Mouse (Mus musculus): ENCODE data around the gene Pik3c2b. TPM values are rescaled to one million over a fixed set of nuclear protein-coding genes. Genes with fewer than 3 reads are reported as not detected.
A peak's percentile ranks its signal among the peaks of the same experiment; 100 is the strongest.

Pik3c2b gene
- polyA plus RNA-seq, 1 experiment from 2014 or later = 5.3 TPM

GRCm38 (mm10) chr1:133147324-133147723, 101.9 kb downstream of the Pik3c2b start:
- Histone ChIP-seq H3K27ac (ENCODE audit: low read length) (no peak overlapping the region), H3K4me1 (replicated peaks; ENCODE audit: control insufficient read depth, insufficient read depth, low read length) (no peaks in the 10 kb centered on the region), H3K9ac (ENCODE audit: low read length) (no peak overlapping the region), H3K9me3 (ENCODE audit: control insufficient read depth, low read length) (no peaks in the 10 kb centered on the region), H3K4me3 (ENCODE audit: low read length) (no peak overlapping the region), H3K36me3 (ENCODE audit: control insufficient read depth, insufficient read depth, low read length) (no peaks in the 10 kb centered on the region), H3K4me2 (ENCODE audit: low read depth, low read length) (no peak overlapping the region), H3K27me3 (ENCODE audit: control insufficient read depth, insufficient read depth, low read depth, low read length) (no peaks in the 10 kb centered on the region)
- WGBS = 51% methylated on average over 5 of the region's 5 CpGs
- peak; percentile 21; the same call in 1 of the 2 replicates for ATAC-seq (ENCODE audit: low read depth)

- no peaks in the 10 kb centered on the region for H3K27me3 ChIP-seq (ENCODE audit: control insufficient read depth, insufficient read depth, low read depth, low read length)
- 91% methylated on average over 8 of the region's 8 CpGs for WGBS
- no peak overlapping the region for H3K4me3 ChIP-seq (ENCODE audit: low read length)
- H3K4me1 ChIP-seq (replicated peaks; ENCODE audit: control insufficient read depth, insufficient read depth, low read length) = no peaks in the 10 kb centered on the region
- no peaks in the 10 kb centered on the region for H3K36me3 ChIP-seq (ENCODE audit: control insufficient read depth, insufficient read depth, low read length)
- H3K9me3 ChIP-seq (ENCODE audit: control insufficient read depth, low read length) = no peaks in the 10 kb centered on the region
- H3K9ac ChIP-seq (ENCODE audit: low read length) = no peak overlapping the region
- H3K4me2 ChIP-seq (ENCODE audit: low read depth, low read length) = no peak overlapping the region
- no peak for ATAC-seq (ENCODE audit: low read depth)
- no peak overlapping the region for H3K27ac ChIP-seq (ENCODE audit: low read length)
Measured at GRCm38 (mm10) chr1:133148122-133148521, 102.7 kb downstream of the Pik3c2b start.

- ATAC-seq (ENCODE audit: low read depth) = no peak
- Histone ChIP-seq H3K27ac (ENCODE audit: low read length) (no peak overlapping the region), H3K9me3 (ENCODE audit: control insufficient read depth, low read length) (no peaks in the 10 kb centered on the region), H3K4me3 (ENCODE audit: low read length) (no peak overlapping the region), H3K27me3 (ENCODE audit: control insufficient read depth, insufficient read depth, low read depth, low read length) (no peaks in the 10 kb centered on the region), H3K36me3 (ENCODE audit: control insufficient read depth, insufficient read depth, low read length) (no peaks in the 10 kb centered on the region), H3K4me2 (ENCODE audit: low read depth, low read length) (no peak overlapping the region), H3K4me1 (replicated peaks; ENCODE audit: control insufficient read depth, insufficient read depth, low read length) (no peaks in the 10 kb centered on the region), H3K9ac (ENCODE audit: low read length) (no peak overlapping the region)
- 87% methylated on average over 2 of the region's 2 CpGs for WGBS
Measured at GRCm38 (mm10) chr1:133150556-133150955, 105.1 kb downstream of the Pik3c2b start.

- 85% methylated on average over 3 of the region's 3 CpGs for WGBS
- no peak for ATAC-seq (ENCODE audit: low read depth)
Measured at GRCm38 (mm10) chr1:133152213-133152612, 106.7 kb downstream of the Pik3c2b start.

GRCm38 (mm10) chr1:133155270-133155669, 109.8 kb downstream of the Pik3c2b start:
- no peak overlapping the region for H3K9ac ChIP-seq (ENCODE audit: low read length)
- peaks cover 7% of the 10 kb centered on the region for H3K4me1 ChIP-seq (replicated peaks; ENCODE audit: control insufficient read depth, insufficient read depth, low read length)
- H3K27ac ChIP-seq (ENCODE audit: low read length) = no peak overlapping the region
- H3K36me3 ChIP-seq (ENCODE audit: control insufficient read depth, insufficient read depth, low read length) = no peaks in the 10 kb centered on the region
- peak; percentile 29; the same call in 1 of the 2 replicates for ATAC-seq (ENCODE audit: low read depth)
- H3K4me3 ChIP-seq (ENCODE audit: low read length) = no peak overlapping the region
- H3K27me3 ChIP-seq (ENCODE audit: control insufficient read depth, insufficient read depth, low read depth, low read length) = no peaks in the 10 kb centered on the region; the same call in 1 of the 2 replicates
- 48% methylated on average over 6 of the region's 6 CpGs for WGBS
- no peak overlapping the region for H3K4me2 ChIP-seq (ENCODE audit: low read depth, low read length)
- H3K9me3 ChIP-seq (ENCODE audit: control insufficient read depth, low read length) = no peaks in the 10 kb centered on the region

More at GRCm38 (mm10) chr1:133152213-133152612, 106.7 kb downstream of the Pik3c2b start:
- no peaks in the 10 kb centered on the region for H3K9me3 ChIP-seq (ENCODE audit: control insufficient read depth, low read length)
- no peak overlapping the region for H3K9ac ChIP-seq (ENCODE audit: low read length)
- no peak overlapping the region for H3K4me3 ChIP-seq (ENCODE audit: low read length)
- H3K36me3 ChIP-seq (ENCODE audit: control insufficient read depth, insufficient read depth, low read length) = no peaks in the 10 kb centered on the region
- no peak overlapping the region for H3K27ac ChIP-seq (ENCODE audit: low read length)
- no peaks in the 10 kb centered on the region for H3K4me1 ChIP-seq (replicated peaks; ENCODE audit: control insufficient read depth, insufficient read depth, low read length)
- no peak overlapping the region for H3K4me2 ChIP-seq (ENCODE audit: low read depth, low read length)
- H3K27me3 ChIP-seq (ENCODE audit: control insufficient read depth, insufficient read depth, low read depth, low read length) = no peaks in the 10 kb centered on the region; the same call in 1 of the 2 replicates

Other genes with a start within 250 kb of the Pik3c2b start
- 2.7 and 3.3 TPM in 2 replicates for gene Lrrn2, start 165.4 kb upstream of the Pik3c2b start, polyA plus RNA-seq (2015; fragmentation: Nextera tagmentation; extraction: Ambion mirVana)
- gene Mdm4, start 15.1 kb upstream of the Pik3c2b start, polyA plus RNA-seq (2015; fragmentation: Nextera tagmentation; extraction: Ambion mirVana) = 33.3 and 33.4 TPM in 2 replicates
- gene Ppp1r15b, start 85.5 kb downstream of the Pik3c2b start, polyA plus RNA-seq (2015; fragmentation: Nextera tagmentation; extraction: Ambion mirVana) = 39.0 and 42.5 TPM in 2 replicates
- 8.0 and 8.3 TPM in 2 replicates for gene Plekha6, start 118.5 kb downstream of the Pik3c2b start, polyA plus RNA-seq (2015; fragmentation: Nextera tagmentation; extraction: Ambion mirVana)

Data from lung, embryonic 16.5 days (tissue).